Mouse (Mus musculus) liver, embryonic 16.5 days (tissue): ENCODE measurements at regions not wholly inside any gene's neighbourhood (a gene's known extent, or its start where the extent isn't known, plus 50 kb on each side); places are given as distances from the start of the nearest gene placed in this dataset.

ENCODE experiments used
- ATAC-seq: fragments of 200-750 bp; cut with Nextera tagmentation; 2 replicates; pipeline ENCODE4 v1.8.0; 2017; ENCODE audit warnings: low read depth, mild to moderate bottlenecking, moderate number of reproducible peaks, moderate library complexity
- H3K27ac ChIP-seq: fragments of 300-500 bp; sonication (generic); 2 replicates; pipeline ENCODE4 v1.5.1; 2014; ENCODE audit warnings: mild to moderate bottlenecking, low read length
- H3K27me3 ChIP-seq: fragments of 300-500 bp; sonication (generic); 2 replicates; pipeline ENCODE4 v1.6.1; 2014; ENCODE audit warnings: low read depth, low read length, mixed read lengths; ENCODE audit not compliant: control insufficient read depth, insufficient read depth
- H3K36me3 ChIP-seq: fragments of 300-500 bp; sonication (generic); 2 replicates; pipeline ENCODE4 v1.6.1; 2014; ENCODE audit warnings: mild to moderate bottlenecking; ENCODE audit not compliant: control insufficient read depth, insufficient read depth
- H3K4me1 ChIP-seq: fragments of 300-500 bp; sonication (generic); 2 replicates; pipeline ENCODE4 v1.6.1; 2014; ENCODE audit warnings: low read depth, low read length, mixed read lengths; ENCODE audit not compliant: control insufficient read depth
- H3K4me2 ChIP-seq: fragments of 300-500 bp; sonication (generic); 2 replicates; pipeline ENCODE4 v1.6.1; 2014; ENCODE audit warnings: low read depth, low read length, mixed read lengths
- H3K4me3 ChIP-seq: fragments of 300-500 bp; sonication (generic); 2 replicates; pipeline ENCODE4 v1.5.1; 2014; ENCODE audit warnings: low read depth, mild to moderate bottlenecking, low read length
- H3K9ac ChIP-seq: fragments of 300-500 bp; sonication (generic); 2 replicates; pipeline ENCODE4 v1.6.1; 2014; ENCODE audit warnings: low read depth, low read length
- H3K9me3 ChIP-seq: fragments of 300-500 bp; sonication (generic); replicated peaks from 2 replicates; pipeline ENCODE4 v1.6.1; 2016; ENCODE audit warnings: low read length; ENCODE audit not compliant: control insufficient read depth
- WGBS: fragments of 180-500 bp; shearing (Covaris S2); extraction: QIAGEN DNeasy Blood & Tissue Kit; methylation state at CpG from one replicate; pipeline ENCODE4 v1.1.7; 2014; ENCODE audit not compliant: insufficient replicate concordance; 5-methylcytosine and 5-hydroxymethylcytosine counted together

DNA sequence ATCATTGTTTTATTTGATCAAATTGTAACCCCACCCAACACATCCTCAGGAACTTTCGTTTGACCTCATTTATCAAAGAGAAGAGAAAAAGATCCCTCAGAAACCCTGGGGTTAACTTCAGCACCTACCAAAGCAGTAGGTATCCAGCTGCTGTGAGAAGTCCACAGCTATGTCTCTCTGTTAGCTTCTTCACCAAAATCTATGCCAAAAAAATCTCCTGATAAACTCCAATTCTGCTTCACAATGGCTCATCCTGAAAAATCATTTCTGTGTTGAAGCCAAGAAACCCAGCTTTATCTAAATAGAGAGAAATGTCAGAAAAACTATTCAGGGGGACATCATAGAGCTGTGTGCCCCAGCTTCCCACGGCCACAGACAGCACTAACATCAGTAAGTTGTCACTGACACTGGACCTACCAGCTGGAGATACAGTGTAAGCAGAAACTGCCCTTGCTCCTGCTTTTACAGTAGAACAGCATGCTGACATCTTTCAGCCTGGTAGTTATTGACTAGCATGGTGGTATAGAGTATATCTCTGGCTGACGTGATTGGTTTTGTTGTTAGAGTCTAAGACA, 146.4 kb downstream of the Rchy1 start:
- H3K27ac ChIP-seq, result no peak overlapping the region
- 67% methylated on average over 3 of the region's 3 CpGs for WGBS
- no peak overlapping the region for H3K4me2 ChIP-seq
- no peaks in the 10 kb centered on the region for H3K4me1 ChIP-seq
- no peaks in the 10 kb centered on the region for H3K27me3 ChIP-seq
- no peak for ATAC-seq
- no peaks in the 10 kb centered on the region for H3K36me3 ChIP-seq
- H3K4me3 ChIP-seq, result no peak overlapping the region
- H3K9ac ChIP-seq, result no peak overlapping the region
- no peaks in the 10 kb centered on the region for H3K9me3 ChIP-seq

DNA sequence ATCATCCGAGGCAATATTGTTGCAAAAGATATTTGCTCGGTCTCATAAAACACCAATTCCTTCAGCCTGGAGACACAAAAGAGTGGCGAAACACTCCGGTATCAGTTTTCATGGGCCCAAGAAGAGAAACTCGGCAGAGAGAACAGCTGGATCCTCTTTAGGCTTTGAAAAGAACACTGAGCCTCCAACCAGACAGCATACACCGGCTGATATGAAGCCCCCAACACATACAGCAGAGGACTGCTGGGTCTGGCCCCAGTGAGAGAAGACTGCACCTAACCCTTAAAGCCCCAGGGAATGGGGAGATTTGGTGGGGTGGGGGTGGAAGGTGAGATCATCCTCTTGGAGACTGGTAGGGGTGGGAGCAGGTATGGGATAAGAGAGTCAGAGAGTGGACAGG, 147.9 kb downstream of the Rchy1 start:
- no peaks in the 10 kb centered on the region for H3K27me3 ChIP-seq
- H3K27ac ChIP-seq, result no peak overlapping the region
- H3K4me2 ChIP-seq, result no peak overlapping the region
- 23% methylated on average over 6 of the region's 6 CpGs for whole genome bisulfite sequencing
- no peak for ATAC-seq
- H3K4me1 ChIP-seq, result no peaks in the 10 kb centered on the region
- no peaks in the 10 kb centered on the region for H3K9me3 ChIP-seq
- no peaks in the 10 kb centered on the region for H3K36me3 ChIP-seq
- no peak overlapping the region for H3K4me3 ChIP-seq
- no peak overlapping the region for H3K9ac ChIP-seq

DNA sequence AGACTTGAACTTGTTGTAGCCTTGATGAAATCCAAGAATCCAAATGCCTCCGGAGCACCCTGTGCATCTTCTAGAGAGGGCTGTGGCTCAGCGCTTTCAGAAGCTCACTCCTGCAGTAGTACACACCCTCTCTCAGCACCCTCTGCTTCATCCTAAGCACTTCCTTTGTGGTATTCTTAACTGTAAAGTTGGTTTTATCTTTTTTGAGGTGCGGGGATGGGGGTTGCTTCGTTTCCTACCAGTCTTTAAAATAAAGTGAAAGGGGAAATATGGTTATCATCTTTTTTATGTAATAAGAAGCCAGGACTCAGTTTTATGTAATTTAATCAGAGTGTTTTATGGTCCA, 148.5 kb downstream of the Rchy1 start:
- Histone ChIP-seq H3K4me2 (no peak overlapping the region), H3K9ac (no peak overlapping the region)
- ATAC-seq, result no peak

GRCm38 (mm10) chr5:91813547-91814416, 149.1 kb downstream of the Rchy1 start:
- Histone ChIP-seq H3K27me3 (no peaks in the 10 kb centered on the region), H3K4me3 (no peak overlapping the region), H3K36me3 (no peaks in the 10 kb centered on the region), H3K4me1 (no peaks in the 10 kb centered on the region), H3K4me2 (no peak overlapping the region), H3K9ac (no peak overlapping the region), H3K27ac (no peak overlapping the region), H3K9me3 (no peaks in the 10 kb centered on the region)
- no peak for ATAC-seq
- WGBS, result 37% methylated on average over 5 of the region's 5 CpGs

More for the DNA sequence above, 148.5 kb downstream of the Rchy1 start:
- Histone ChIP-seq H3K36me3 (no peaks in the 10 kb centered on the region), H3K9me3 (no peaks in the 10 kb centered on the region), H3K4me1 (no peaks in the 10 kb centered on the region), H3K27me3 (no peaks in the 10 kb centered on the region), H3K27ac (no peak overlapping the region), H3K4me3 (no peak overlapping the region)
- 17% methylated on average over 4 of the region's 4 CpGs for WGBS

- Histone ChIP-seq H3K27ac (no peak overlapping the region), H3K4me1 (no peaks in the 10 kb centered on the region), H3K4me3 (no peak overlapping the region), H3K9ac (no peak overlapping the region), H3K27me3 (no peaks in the 10 kb centered on the region), H3K4me2 (no peak overlapping the region), H3K36me3 (no peaks in the 10 kb centered on the region), H3K9me3 (no peaks in the 10 kb centered on the region)
- WGBS, result 62% methylated on average over 18 of the region's 18 CpGs
- ATAC-seq, result no peak
These were observed 155.5 kb downstream of the Rchy1 start for GRCm38 (mm10) chr5:91807070-91808065.

- no peaks in the 10 kb centered on the region for H3K27me3 ChIP-seq
- H3K27ac ChIP-seq, result no peak overlapping the region
- H3K9ac ChIP-seq, result no peak overlapping the region
- no peaks in the 10 kb centered on the region for H3K4me1 ChIP-seq
- WGBS, result 66% methylated on average over 3 of the region's 3 CpGs
- no peaks in the 10 kb centered on the region for H3K36me3 ChIP-seq
- H3K9me3 ChIP-seq, result no peaks in the 10 kb centered on the region
- no peak overlapping the region for H3K4me3 ChIP-seq
- no peak overlapping the region for H3K4me2 ChIP-seq
- ATAC-seq, result no peak
These were observed 161.4 kb downstream of the Rchy1 start for GRCm38 (mm10) chr5:91801297-91801980.

DNA sequence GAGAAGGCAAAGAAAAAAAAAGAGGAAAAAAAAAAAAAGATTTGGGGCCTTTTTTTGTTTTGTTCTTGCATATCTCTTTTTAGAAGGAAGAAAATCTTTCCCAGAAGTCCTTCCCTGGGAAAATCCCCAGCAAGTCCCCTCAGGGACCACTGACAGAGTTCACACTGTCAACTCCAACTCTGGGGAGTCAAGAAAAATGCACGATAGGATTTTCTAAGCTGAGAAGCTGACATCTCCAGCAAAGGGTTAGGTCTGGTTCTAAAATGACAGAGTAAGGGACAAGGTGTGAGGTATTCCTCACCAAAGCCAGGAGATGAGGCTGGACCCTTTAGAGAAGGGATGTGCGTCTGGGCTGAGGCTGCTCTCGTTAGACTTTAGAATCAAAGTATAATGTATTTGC, 165.5 kb downstream of the Rchy1 start:
- no peak for ATAC-seq
- H3K36me3 ChIP-seq, result no peaks in the 10 kb centered on the region
- WGBS, result 76% methylated on average over 3 of the region's 3 CpGs

DNA sequence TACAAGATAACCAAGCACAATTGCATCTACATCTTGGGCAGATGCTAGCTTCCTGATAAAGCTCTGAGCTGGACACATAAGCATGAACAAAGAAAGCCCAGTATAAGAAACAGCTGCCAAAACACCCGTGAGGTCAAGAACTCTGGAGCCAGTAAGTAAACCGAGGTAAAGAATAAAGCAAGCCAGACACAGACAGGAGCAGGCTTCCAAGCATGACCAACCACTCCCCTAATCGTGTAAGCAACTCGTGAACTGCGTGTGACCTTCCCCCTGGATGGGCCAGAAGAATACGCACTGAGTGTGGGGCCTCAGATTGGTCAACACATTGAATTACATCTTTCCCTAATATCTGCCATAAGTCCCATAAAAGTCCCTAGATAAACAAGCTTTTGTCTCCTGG, 170.1 kb downstream of the Rchy1 start:
- Histone ChIP-seq H3K27me3 (no peaks in the 10 kb centered on the region), H3K36me3 (no peaks in the 10 kb centered on the region), H3K4me3 (no peak overlapping the region), H3K9me3 (no peaks in the 10 kb centered on the region), H3K4me2 (no peak overlapping the region), H3K27ac (no peak overlapping the region), H3K9ac (no peak overlapping the region), H3K4me1 (no peaks in the 10 kb centered on the region)
- ATAC-seq, result no peak
- WGBS, result 66% methylated on average over 6 of the region's 6 CpGs

More for the DNA sequence above, 165.5 kb downstream of the Rchy1 start:
- Histone ChIP-seq H3K4me3 (no peak overlapping the region), H3K27ac (no peak overlapping the region), H3K4me2 (no peak overlapping the region), H3K9ac (no peak overlapping the region), H3K4me1 (no peaks in the 10 kb centered on the region), H3K27me3 (no peaks in the 10 kb centered on the region), H3K9me3 (no peaks in the 10 kb centered on the region)
